Mouse (Mus musculus): Measurements from ENCODE around the gene Igsf21. TPM values are rescaled to one million over a fixed set of nuclear protein-coding genes. Genes with fewer than 3 reads are reported as not detected.

Igsf21 gene
- polyA plus RNA-seq, 1 experiment from 2014 or later, result 0.10 TPM

- Histone ChIP-seq H3K4me2 (no peak overlapping the region), H3K4me1 (replicated peaks) (peaks cover 3% of the 10 kb centered on the region; the same call in 1 of the 2 replicates), H3K36me3 (no peaks in the 10 kb centered on the region), H3K9me3 (replicated peaks) (no peaks in the 10 kb centered on the region), H3K9ac (no peak overlapping the region), H3K27ac (no peak overlapping the region), H3K27me3 (no peaks in the 10 kb centered on the region), H3K4me3 (no peak overlapping the region)
- ATAC-seq (replicated peaks; ENCODE audit: insufficient number of reproducible peaks, insufficient read depth, low FRiP score, low read depth), result no peak
- WGBS, result 81% methylated on average over 4 of the region's 4 CpGs
These were observed 156.9 kb downstream of the Igsf21 start for GRCm38 (mm10) chr4:140089676-140090075.

DNA sequence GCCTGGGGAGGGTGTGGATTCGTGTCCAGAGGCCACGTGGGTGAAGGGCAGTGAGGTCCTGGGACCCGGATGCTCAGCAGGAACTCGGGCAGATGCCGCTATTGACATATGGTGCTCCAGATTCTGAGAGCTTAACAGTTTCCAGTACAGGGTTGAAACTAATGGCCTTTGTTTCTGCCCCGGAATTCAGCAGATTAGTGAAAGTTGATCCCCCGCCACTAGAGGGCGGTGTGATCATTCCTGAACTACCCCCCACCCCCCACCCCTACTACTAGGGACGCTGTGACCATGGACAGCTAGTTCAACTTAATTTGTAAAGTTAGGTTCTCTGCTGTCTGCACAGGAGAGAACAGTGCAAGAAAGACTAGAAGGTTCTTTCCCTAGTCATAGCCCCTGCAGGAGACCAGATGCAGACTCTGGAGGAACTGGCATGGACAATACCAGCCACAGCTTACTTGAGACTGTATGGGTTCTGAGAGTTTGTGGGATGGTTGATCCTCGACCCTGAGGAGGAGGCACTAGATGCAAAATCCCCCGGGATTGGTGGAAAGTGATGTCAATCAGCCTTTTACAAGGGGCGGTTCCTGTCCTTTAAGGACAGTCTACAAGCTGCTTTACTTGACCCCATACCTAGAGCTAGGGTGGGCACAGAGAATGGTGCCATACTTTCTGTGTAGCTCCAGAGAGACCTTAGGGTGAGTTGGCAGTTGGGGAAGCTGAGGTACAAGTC is 157.7 kb downstream of the Igsf21 start:
- Histone ChIP-seq H3K9ac (no peak overlapping the region), H3K27ac (no peak overlapping the region), H3K9me3 (replicated peaks) (no peaks in the 10 kb centered on the region), H3K4me3 (no peak overlapping the region), H3K36me3 (no peaks in the 10 kb centered on the region), H3K4me1 (replicated peaks) (peaks cover 7% of the 10 kb centered on the region; the same call in 1 of the 2 replicates), H3K27me3 (no peaks in the 10 kb centered on the region), H3K4me2 (no peak overlapping the region)
- 72% methylated on average over 12 of the region's 12 CpGs for WGBS
- no peak for ATAC-seq (replicated peaks; ENCODE audit: insufficient number of reproducible peaks, insufficient read depth, low FRiP score, low read depth)

GRCm38 (mm10) chr4:140086192-140086591 is 160.4 kb downstream of the Igsf21 start:
- H3K27me3 ChIP-seq, result no peaks in the 10 kb centered on the region
- H3K4me2 ChIP-seq, result no peak overlapping the region
- H3K27ac ChIP-seq, result no peak overlapping the region
- WGBS, result 56% methylated on average over 7 of the region's 7 CpGs
- no peak overlapping the region for H3K9ac ChIP-seq
- H3K9me3 ChIP-seq (replicated peaks), result no peaks in the 10 kb centered on the region
- no peak overlapping the region for H3K4me3 ChIP-seq
- peaks cover 7% of the 10 kb centered on the region; the same call in 1 of the 2 replicates for H3K4me1 ChIP-seq (replicated peaks)
- no peak for ATAC-seq (replicated peaks; ENCODE audit: insufficient number of reproducible peaks, insufficient read depth, low FRiP score, low read depth)
- H3K36me3 ChIP-seq, result no peaks in the 10 kb centered on the region

DNA sequence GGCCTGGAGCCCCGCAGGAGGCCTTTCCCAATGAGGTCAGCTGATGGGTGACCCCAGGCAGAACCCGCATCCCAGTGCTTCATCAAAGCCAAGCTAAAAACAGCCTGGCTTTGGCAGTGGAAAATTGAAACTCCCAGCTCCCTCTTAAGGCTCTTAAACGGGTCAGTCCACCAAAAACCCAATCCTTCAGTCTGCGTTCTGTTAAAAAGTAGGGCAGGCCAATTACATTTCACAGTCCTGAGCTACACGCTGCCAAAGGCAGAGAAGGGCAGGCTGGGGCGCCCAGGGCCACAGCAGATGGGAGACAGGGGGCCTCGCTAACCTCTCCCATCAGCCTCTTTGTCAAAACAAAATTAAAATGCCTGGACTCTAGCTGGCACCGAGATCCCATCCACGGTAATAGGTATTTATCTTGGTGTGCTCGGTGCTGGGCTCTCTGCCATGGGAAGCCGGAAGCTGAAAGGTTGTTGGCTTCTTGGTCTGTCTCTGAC is 162.0 kb downstream of the Igsf21 start:
- no peaks in the 10 kb centered on the region for H3K27me3 ChIP-seq
- H3K4me2 ChIP-seq, result no peak overlapping the region
- H3K9me3 ChIP-seq (replicated peaks), result no peaks in the 10 kb centered on the region
- 0 out of 2 replicates have a peak, but pooled peaks have one; percentile 52 for ATAC-seq (replicated peaks; ENCODE audit: insufficient number of reproducible peaks, insufficient read depth, low FRiP score, low read depth)
- H3K4me3 ChIP-seq, result no peak overlapping the region
- H3K27ac ChIP-seq, result peak overlapping the region; percentile 35
- peaks cover 7% of the 10 kb centered on the region; the same call in 1 of the 2 replicates for H3K4me1 ChIP-seq (replicated peaks)
- no peak overlapping the region for H3K9ac ChIP-seq
- H3K36me3 ChIP-seq, result no peaks in the 10 kb centered on the region
- WGBS, result 38% methylated on average over 11 of the region's 11 CpGs

GRCm38 (mm10) chr4:140084064-140084463 is 162.5 kb downstream of the Igsf21 start:
- Histone ChIP-seq H3K4me1 (replicated peaks) (peaks cover 7% of the 10 kb centered on the region; the same call in 1 of the 2 replicates), H3K9me3 (replicated peaks) (no peaks in the 10 kb centered on the region), H3K4me3 (no peak overlapping the region), H3K27ac (peak overlapping the region; percentile 35; the same call in 1 of the 2 replicates), H3K27me3 (no peaks in the 10 kb centered on the region), H3K9ac (no peak overlapping the region), H3K36me3 (no peaks in the 10 kb centered on the region), H3K4me2 (no peak overlapping the region)
- WGBS, result 72% methylated on average over 5 of the region's 5 CpGs
- no peak for ATAC-seq (replicated peaks; ENCODE audit: insufficient number of reproducible peaks, insufficient read depth, low FRiP score, low read depth)

DNA sequence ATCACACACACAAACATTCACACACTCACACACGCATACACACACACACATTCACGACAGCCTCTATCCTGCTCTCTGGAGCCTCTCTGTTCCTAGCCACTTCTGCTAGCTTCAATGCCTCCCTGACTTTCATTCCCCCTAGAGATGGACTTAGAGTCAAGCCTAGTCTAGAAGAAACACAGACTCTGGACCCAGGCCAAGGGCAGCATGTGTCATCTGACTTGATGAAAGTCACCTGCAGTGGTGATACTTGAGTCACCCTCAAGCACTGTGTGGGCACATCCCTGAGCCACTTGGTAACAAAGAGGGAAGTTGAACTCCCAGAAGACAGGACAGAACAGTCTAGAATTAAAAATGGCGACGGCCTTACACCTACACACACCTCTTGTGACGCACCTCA is 168.2 kb downstream of the Igsf21 start:
- no peak for ATAC-seq (replicated peaks; ENCODE audit: insufficient number of reproducible peaks, insufficient read depth, low FRiP score, low read depth)
- peaks cover 4% of the 10 kb centered on the region; the same call in 1 of the 2 replicates for H3K4me1 ChIP-seq (replicated peaks)
- H3K4me3 ChIP-seq, result no peak overlapping the region
- peaks cover 6% of the 10 kb centered on the region; the same call in 1 of the 2 replicates for H3K27me3 ChIP-seq
- WGBS, result 81% methylated on average over 5 of the region's 5 CpGs
- H3K27ac ChIP-seq, result no peak overlapping the region
- H3K9ac ChIP-seq, result no peak overlapping the region
- H3K4me2 ChIP-seq, result no peak overlapping the region
- H3K36me3 ChIP-seq, result no peaks in the 10 kb centered on the region
- H3K9me3 ChIP-seq (replicated peaks), result no peaks in the 10 kb centered on the region

GRCm38 (mm10) chr4:140077615-140078014 is 169.0 kb downstream of the Igsf21 start:
- H3K9me3 ChIP-seq (replicated peaks), result no peaks in the 10 kb centered on the region
- no peak overlapping the region for H3K4me3 ChIP-seq
- no peak overlapping the region for H3K27ac ChIP-seq
- peaks cover 11% of the 10 kb centered on the region for H3K27me3 ChIP-seq
- no peak for ATAC-seq (replicated peaks; ENCODE audit: insufficient number of reproducible peaks, insufficient read depth, low FRiP score, low read depth)
- H3K4me2 ChIP-seq, result no peak overlapping the region
- no peaks in the 10 kb centered on the region for H3K36me3 ChIP-seq
- peaks cover 4% of the 10 kb centered on the region; the same call in 1 of the 2 replicates for H3K4me1 ChIP-seq (replicated peaks)
- WGBS, result 64% methylated on average over 8 of the region's 8 CpGs
- no peak overlapping the region for H3K9ac ChIP-seq

DNA sequence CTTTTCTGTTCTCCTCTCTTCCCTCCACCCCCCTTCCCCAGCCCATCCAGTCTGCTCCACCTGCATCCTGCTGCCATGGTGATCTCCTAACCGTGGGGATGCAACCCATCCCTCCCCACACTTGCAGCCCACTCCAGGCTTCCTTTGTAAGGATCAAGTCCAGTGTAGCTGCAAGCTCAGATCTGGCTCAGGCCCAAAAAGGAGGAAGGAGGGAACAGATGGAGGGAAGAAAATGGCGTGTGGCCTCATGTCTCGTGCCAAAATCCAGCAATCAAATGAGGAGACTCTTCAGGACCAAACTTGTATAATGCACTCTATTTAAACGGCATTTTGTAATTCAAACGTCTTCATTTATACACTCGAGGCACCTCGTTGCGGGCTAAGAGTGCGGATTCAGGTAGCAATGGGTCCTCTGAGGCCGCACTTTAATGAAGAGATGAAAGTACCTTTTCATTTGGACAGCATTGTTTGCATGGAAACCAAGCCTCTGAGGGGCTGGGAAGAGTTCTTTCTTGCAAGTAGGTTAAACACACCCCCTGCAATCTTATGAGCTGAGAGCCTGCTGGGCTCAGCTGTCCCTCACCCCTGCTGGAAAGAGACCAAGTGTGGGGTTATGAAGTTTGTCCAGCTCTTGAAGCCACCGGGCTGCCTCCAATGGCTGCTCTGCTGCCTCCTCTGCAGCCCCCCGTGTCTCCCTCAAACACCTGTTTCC is 169.6 kb downstream of the Igsf21 start:
- Histone ChIP-seq H3K4me1 (replicated peaks) (peaks cover 4% of the 10 kb centered on the region; the same call in 1 of the 2 replicates), H3K4me2 (no peak overlapping the region), H3K4me3 (no peak overlapping the region), H3K9me3 (replicated peaks) (no peaks in the 10 kb centered on the region), H3K9ac (no peak overlapping the region), H3K36me3 (no peaks in the 10 kb centered on the region), H3K27me3 (peaks cover 17% of the 10 kb centered on the region), H3K27ac (no peak overlapping the region)
- ATAC-seq (replicated peaks; ENCODE audit: insufficient number of reproducible peaks, insufficient read depth, low FRiP score, low read depth), result no peak
- 68% methylated on average over 12 of the region's 12 CpGs for WGBS

DNA sequence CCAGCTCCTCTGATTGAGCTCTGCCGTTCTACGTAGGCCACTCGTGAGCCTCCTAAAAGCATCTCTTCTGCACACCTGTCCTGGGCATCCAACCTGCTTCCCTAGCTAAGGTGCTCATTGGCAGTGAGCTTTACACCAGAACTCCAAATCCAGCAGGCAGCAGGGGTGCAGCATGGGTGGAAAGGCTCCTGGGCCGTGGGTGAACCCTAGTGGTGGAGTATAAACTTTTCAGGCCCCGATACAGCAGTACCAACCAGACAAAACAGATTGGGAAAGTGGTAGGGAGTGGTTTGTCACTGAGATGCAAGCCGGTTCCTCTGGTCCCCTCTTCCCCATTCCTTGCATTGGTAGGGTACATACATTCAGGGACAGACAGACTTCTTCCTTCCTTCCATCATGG is 170.2 kb downstream of the Igsf21 start:
- no peak for ATAC-seq (replicated peaks; ENCODE audit: insufficient number of reproducible peaks, insufficient read depth, low FRiP score, low read depth)
- Histone ChIP-seq H3K36me3 (no peaks in the 10 kb centered on the region), H3K27me3 (peaks cover 22% of the 10 kb centered on the region), H3K4me1 (replicated peaks) (peaks cover 4% of the 10 kb centered on the region; the same call in 1 of the 2 replicates), H3K4me3 (no peak overlapping the region), H3K27ac (no peak overlapping the region), H3K9me3 (replicated peaks) (no peaks in the 10 kb centered on the region), H3K4me2 (no peak overlapping the region), H3K9ac (no peak overlapping the region)
- WGBS, result 66% methylated on average over 6 of the region's 6 CpGs

DNA sequence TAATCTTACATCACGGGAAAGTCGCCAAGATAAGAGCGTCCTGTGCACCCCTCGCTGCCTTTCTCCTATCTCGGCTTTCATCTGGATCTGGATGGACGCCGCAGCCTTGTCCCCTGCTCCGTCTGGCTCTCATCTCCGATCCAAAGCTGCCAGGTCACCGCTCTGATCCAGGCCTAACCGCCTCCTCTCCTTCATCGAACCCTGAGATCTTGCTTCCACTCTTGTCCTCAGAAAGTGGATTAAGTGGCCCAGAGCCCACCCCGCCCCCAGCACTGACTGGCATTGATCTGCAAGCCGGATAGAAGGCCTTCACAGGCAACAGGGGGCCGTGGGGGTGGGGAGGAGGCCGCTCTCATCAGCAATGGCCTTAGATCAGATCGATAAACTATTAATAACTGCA is 175.5 kb downstream of the Igsf21 start:
- no peak overlapping the region for H3K4me2 ChIP-seq
- H3K27me3 ChIP-seq, result peaks cover 39% of the 10 kb centered on the region
- no peak overlapping the region for H3K9ac ChIP-seq
- ATAC-seq (replicated peaks; ENCODE audit: insufficient number of reproducible peaks, insufficient read depth, low FRiP score, low read depth), result no peak
- H3K4me3 ChIP-seq, result no peak overlapping the region
- no peaks in the 10 kb centered on the region for H3K36me3 ChIP-seq
- no peaks in the 10 kb centered on the region for H3K4me1 ChIP-seq (replicated peaks)
- 12% methylated on average over 17 of the region's 17 CpGs for WGBS
- no peaks in the 10 kb centered on the region; the same call in 1 of the 2 replicates for H3K9me3 ChIP-seq (replicated peaks)
- H3K27ac ChIP-seq, result no peak overlapping the region

DNA sequence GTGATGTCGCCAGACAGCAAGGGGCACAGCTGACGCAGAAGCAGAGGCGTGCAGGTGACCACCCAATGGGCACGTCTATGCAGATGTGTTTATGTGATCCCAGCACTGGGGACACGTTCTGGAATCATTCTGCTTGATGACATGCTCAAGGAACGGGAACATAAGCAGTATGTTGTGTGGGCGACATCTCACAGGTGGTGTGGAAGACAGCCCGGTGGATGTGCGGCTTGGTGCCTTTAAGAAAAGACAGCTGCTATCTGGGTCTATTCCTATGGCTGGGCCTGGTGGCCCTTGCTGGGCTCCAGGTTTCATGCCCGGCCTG is 176.3 kb downstream of the Igsf21 start:
- no peak overlapping the region for H3K4me2 ChIP-seq
- no peaks in the 10 kb centered on the region for H3K36me3 ChIP-seq
- peaks cover 42% of the 10 kb centered on the region for H3K27me3 ChIP-seq
- no peak for ATAC-seq (replicated peaks; ENCODE audit: insufficient number of reproducible peaks, insufficient read depth, low FRiP score, low read depth)
- H3K9me3 ChIP-seq (replicated peaks), result no peaks in the 10 kb centered on the region; the same call in 1 of the 2 replicates
- 29% methylated on average over 10 of the region's 10 CpGs for WGBS
- H3K27ac ChIP-seq, result no peak overlapping the region
- no peak overlapping the region for H3K4me3 ChIP-seq
- no peaks in the 10 kb centered on the region for H3K4me1 ChIP-seq (replicated peaks)
- H3K9ac ChIP-seq, result no peak overlapping the region
